Mouse (Mus musculus): Measurements from ENCODE around the gene Mettl23. TPM values are rescaled to one million over a fixed set of nuclear protein-coding genes. Genes with fewer than 3 reads are reported as not detected.

The Mettl23 gene
- 48.1 TPM for polyA plus RNA-seq (2014; fragmentation: Illumina TruSeq; extraction: RNeasy Lipid Tissue Mini Kit (QIAGEN cat#74804))

GRCm38 (mm10) chr11:116843261-116844233 lies at the start of gene Mettl23, which contains the start of gene Jmjd6:
Gene Mettl23 (plus strand): TSS chr11:116843278.
Gene Jmjd6 (minus strand): TSS chr11:116843449.

GRCm38 (mm10) chr11:116827534-116828165 lies 15.4 kb upstream of the Mettl23 start, which contains the start of gene Mxra7:
Gene Mxra7 (minus strand): TSS chr11:116828046.

GRCm38 (mm10) chr11:116852291-116852890 lies 9.3 kb downstream of the Mettl23 start, which contains the start of gene Mfsd11:
Gene Mfsd11 (plus strand): TSS chr11:116852440.

GRCm38 (mm10) chr11:116852891-116853511 lies 9.9 kb downstream of the Mettl23 start, which contains the start of gene Srsf2:
Gene Srsf2 (minus strand): TSS chr11:116853094.

Other genes with a start within 250 kb of the Mettl23 start
- 0.11 TPM for gene Rhbdf2, start 216.3 kb upstream of the Mettl23 start, polyA plus RNA-seq (2014; fragmentation: Illumina TruSeq; extraction: RNeasy Lipid Tissue Mini Kit (QIAGEN cat#74804))
- 1.3 TPM for gene Prcd, start 189.7 kb upstream of the Mettl23 start, polyA plus RNA-seq (2014; fragmentation: Illumina TruSeq; extraction: RNeasy Lipid Tissue Mini Kit (QIAGEN cat#74804))
- gene Cygb, start 189.0 kb upstream of the Mettl23 start, polyA plus RNA-seq (2014; fragmentation: Illumina TruSeq; extraction: RNeasy Lipid Tissue Mini Kit (QIAGEN cat#74804)) = 2.0 TPM
- gene St6galnac1, start 67.8 kb upstream of the Mettl23 start, polyA plus RNA-seq (2014; fragmentation: Illumina TruSeq; extraction: RNeasy Lipid Tissue Mini Kit (QIAGEN cat#74804)) = not detected
- gene Mxra7, start 15.2 kb upstream of the Mettl23 start, polyA plus RNA-seq (2014; fragmentation: Illumina TruSeq; extraction: RNeasy Lipid Tissue Mini Kit (QIAGEN cat#74804)) = 19.1 TPM
- 8.9 TPM for gene Jmjd6, start 171 bp downstream of the Mettl23 start, polyA plus RNA-seq (2014; fragmentation: Illumina TruSeq; extraction: RNeasy Lipid Tissue Mini Kit (QIAGEN cat#74804))
- 20.6 TPM for gene Mfsd11, start 9.2 kb downstream of the Mettl23 start, polyA plus RNA-seq (2014; fragmentation: Illumina TruSeq; extraction: RNeasy Lipid Tissue Mini Kit (QIAGEN cat#74804))
- gene Srsf2, start 9.8 kb downstream of the Mettl23 start, polyA plus RNA-seq (2014; fragmentation: Illumina TruSeq; extraction: RNeasy Lipid Tissue Mini Kit (QIAGEN cat#74804)) = 536 TPM
- not detected for gene Mgat5b, start 75.6 kb downstream of the Mettl23 start, polyA plus RNA-seq (2014; fragmentation: Illumina TruSeq; extraction: RNeasy Lipid Tissue Mini Kit (QIAGEN cat#74804))

Data from ovary, adult 10 weeks (tissue).